Mouse (Mus musculus) MEL (cell line): ENCODE data around the gene Egfem1. TPM values are rescaled to one million over a fixed set of nuclear protein-coding genes. Genes with fewer than 3 reads are reported as not detected.

ENCODE experiments used
- DNase-seq: peaks from one replicate; pipeline ENCODE4 v3.0.0; 2011; ENCODE audit warnings: low read depth, low spot score
- H3K27ac ChIP-seq: 2 replicates; pipeline ENCODE4 v1.5.1; 2012; ENCODE audit warnings: low read depth, mild to moderate bottlenecking, control low read depth, low read length, moderate library complexity; ENCODE audit not compliant: control insufficient read depth
- H3K27me3 ChIP-seq, 2 experiments: fragments of 150-350 bp in 1 of 2; sonication (generic) in 1 of 2; 2 replicates each; pipeline ENCODE4 v1.6.1; 2012; ENCODE audit warnings: low read length in 2 of 2, mild to moderate bottlenecking in 2 of 2, improper control_type of control experiment in 1 of 2, moderate library complexity in 1 of 2; ENCODE audit not compliant: insufficient read depth in 2 of 2, control insufficient read depth in 1 of 2
- H3K36me3 ChIP-seq, 2 experiments: 2 replicates each; pipeline ENCODE4 v1.6.1; 2012 to 2014; ENCODE audit warnings: low read length in 2 of 2, improper control_type of control experiment in 1 of 2, inconsistent platforms in 1 of 2, mild to moderate bottlenecking in 1 of 2; ENCODE audit not compliant: insufficient read depth in 2 of 2, control insufficient read depth in 1 of 2
- H3K4me1 ChIP-seq, 2 experiments: fragments of 150-350 bp in 1 of 2; sonication (generic) in 1 of 2; 2 replicates each; pipeline ENCODE4 v1.6.1; 2012; ENCODE audit warnings: low read length in 2 of 2, improper control_type of control experiment in 1 of 2, mild to moderate bottlenecking in 1 of 2; ENCODE audit not compliant: insufficient read depth in 2 of 2, control insufficient read depth in 1 of 2
- H3K4me3 ChIP-seq, 2 experiments: fragments of 150-350 bp in 1 of 2; sonication (generic) in 1 of 2; 2 replicates each; pipeline ENCODE4 v1.5.1; 2012; ENCODE audit warnings: low read depth in 2 of 2, low read length in 2 of 2, mild to moderate bottlenecking in 2 of 2, moderate library complexity in 2 of 2, control low read depth in 1 of 2, improper control_type of control experiment in 1 of 2; ENCODE audit not compliant: control insufficient read depth in 1 of 2, insufficient read depth in 1 of 2
- H3K79me2 ChIP-seq: 2 replicates; pipeline ENCODE4 v1.6.1; 2012; ENCODE audit warnings: mild to moderate bottlenecking, low read length, moderate library complexity; ENCODE audit not compliant: control insufficient read depth, poor library complexity, insufficient read depth
- H3K9ac ChIP-seq: 2 replicates; pipeline ENCODE4 v1.6.1; 2012; ENCODE audit warnings: low read depth, mild to moderate bottlenecking, control low read depth, low read length, moderate library complexity; ENCODE audit not compliant: control insufficient read depth, poor library complexity, severe bottlenecking
- H3K9me3 ChIP-seq: fragments of 150-350 bp; sonication (generic); replicated peaks from 2 replicates; pipeline ENCODE4 v1.6.1; 2012; ENCODE audit warnings: mild to moderate bottlenecking, low read length, improper control_type of control experiment, moderate library complexity; ENCODE audit not compliant: insufficient read depth
- CHD1 ChIP-seq: IDR thresholded peaks from 2 replicates; pipeline ENCODE4 v1.6.1; 2012; ENCODE audit warnings: low read depth, mild to moderate bottlenecking, inconsistent platforms, low read length, improper control_type of control experiment
- CTCF ChIP-seq, 3 experiments: IDR thresholded peaks in 2 of 3; conservative IDR thresholded peaks in 1 of 3; 2 replicates each; pipeline ENCODE4 v1.5.1; 2011 to 2012; ENCODE audit warnings: low read length in 3 of 3, low read depth in 2 of 3, mild to moderate bottlenecking in 2 of 3, improper control_type of control experiment in 1 of 3, inconsistent platforms in 1 of 3, mixed read lengths in 1 of 3, moderate library complexity in 1 of 3; ENCODE audit not compliant: control insufficient read depth in 1 of 3, insufficient read depth in 1 of 3, poor library complexity in 1 of 3, severe bottlenecking in 1 of 3
- E2F4 ChIP-seq: IDR thresholded peaks from 2 replicates; pipeline ENCODE4 v1.6.1; 2011; ENCODE audit warnings: low read depth, low read length, improper control_type of control experiment, borderline replicate concordance
- GABPA ChIP-seq: IDR thresholded peaks from 2 replicates; pipeline ENCODE4 v1.6.1; 2012; ENCODE audit warnings: low read depth, mild to moderate bottlenecking, inconsistent platforms, low read length, improper control_type of control experiment, moderate library complexity
- MAZ ChIP-seq: IDR thresholded peaks from 2 replicates; pipeline ENCODE4 v1.6.1; 2012; ENCODE audit warnings: low read depth, mild to moderate bottlenecking, inconsistent platforms, low read length, improper control_type of control experiment
- MEF2A ChIP-seq: IDR thresholded peaks from 2 replicates; pipeline ENCODE4 v1.6.1; 2014; ENCODE audit warnings: low read depth, mild to moderate bottlenecking, inconsistent platforms, low read length, improper control_type of control experiment; ENCODE audit not compliant: poor library complexity, insufficient replicate concordance, severe bottlenecking; ENCODE audit errors: extremely low read depth
- MYB ChIP-seq: IDR thresholded peaks from 2 replicates; pipeline ENCODE4 v1.6.1; 2011; ENCODE audit warnings: mild to moderate bottlenecking, low read depth, low read length, improper control_type of control experiment
- POLR2AphosphoS2 ChIP-seq: IDR thresholded peaks from 2 replicates; pipeline ENCODE4 v1.6.1; 2011; ENCODE audit warnings: low read length, improper control_type of control experiment
- RAD21 ChIP-seq: IDR thresholded peaks from 2 replicates; pipeline ENCODE4 v1.6.1; 2011; ENCODE audit warnings: mild to moderate bottlenecking, low read depth, low read length, improper control_type of control experiment
- TAL1 ChIP-seq: IDR thresholded peaks from 2 replicates; pipeline ENCODE4 v1.6.1; 2012; ENCODE audit warnings: mild to moderate bottlenecking, inconsistent platforms, low read length, moderate library complexity, mixed read lengths
- TBP ChIP-seq: IDR thresholded peaks from 2 replicates; pipeline ENCODE4 v1.8.0; 2011; ENCODE audit warnings: low read depth, low read length, improper control_type of control experiment
- TCF12 ChIP-seq: IDR thresholded peaks from 2 replicates; pipeline ENCODE4 v1.6.1; 2014; ENCODE audit warnings: low read depth, mild to moderate bottlenecking, inconsistent platforms, low read length, improper control_type of control experiment, moderate library complexity
- USF2 ChIP-seq, 2 experiments: IDR thresholded peaks; 2 replicates each; pipeline ENCODE4 v1.6.1; 2011 to 2012; ENCODE audit warnings: improper control_type of control experiment in 2 of 2, low read length in 2 of 2, borderline replicate concordance in 1 of 2, inconsistent platforms in 1 of 2, low read depth in 1 of 2, mild to moderate bottlenecking in 1 of 2; ENCODE audit not compliant: insufficient read depth in 1 of 2
- ZKSCAN1 ChIP-seq: IDR thresholded peaks from 2 replicates; pipeline ENCODE4 v1.6.1; 2012; ENCODE audit warnings: low read depth, mild to moderate bottlenecking, inconsistent platforms, low read length, improper control_type of control experiment, moderate library complexity
- ZMIZ1 ChIP-seq: IDR thresholded peaks from 2 replicates; pipeline ENCODE4 v1.6.1; 2012; ENCODE audit warnings: low read depth, mild to moderate bottlenecking, inconsistent platforms, low read length, improper control_type of control experiment, moderate library complexity
- polyA plus RNA-seq, 2 experiments: library from polyadenylated mRNA; stranded (reverse) in 1 of 2; unstranded in 1 of 2; fragments of >175 nt in 1 of 2; fragments of >200 nt in 1 of 2; gene quantifications; 2 replicates each; pipeline versions ENCODE4 v1.2.1 to v1.2.4; 2012; ENCODE audit warnings: low replicate concordance in 2 of 2, low read depth in 1 of 2; ENCODE audit not compliant: insufficient read length in 2 of 2, insufficient read depth in 1 of 2, missing spikeins in 1 of 2
- total RNA-seq: library from RNA; depleted of rRNA; stranded (reverse); fragments of 300-350 nt; gene quantifications from 2 replicates; pipeline ENCODE4 v1.2.3, GENCODE M21; 2012

Gene Egfem1
- total and polyA plus RNA-seq, 3 experiments: not detected

DNA sequence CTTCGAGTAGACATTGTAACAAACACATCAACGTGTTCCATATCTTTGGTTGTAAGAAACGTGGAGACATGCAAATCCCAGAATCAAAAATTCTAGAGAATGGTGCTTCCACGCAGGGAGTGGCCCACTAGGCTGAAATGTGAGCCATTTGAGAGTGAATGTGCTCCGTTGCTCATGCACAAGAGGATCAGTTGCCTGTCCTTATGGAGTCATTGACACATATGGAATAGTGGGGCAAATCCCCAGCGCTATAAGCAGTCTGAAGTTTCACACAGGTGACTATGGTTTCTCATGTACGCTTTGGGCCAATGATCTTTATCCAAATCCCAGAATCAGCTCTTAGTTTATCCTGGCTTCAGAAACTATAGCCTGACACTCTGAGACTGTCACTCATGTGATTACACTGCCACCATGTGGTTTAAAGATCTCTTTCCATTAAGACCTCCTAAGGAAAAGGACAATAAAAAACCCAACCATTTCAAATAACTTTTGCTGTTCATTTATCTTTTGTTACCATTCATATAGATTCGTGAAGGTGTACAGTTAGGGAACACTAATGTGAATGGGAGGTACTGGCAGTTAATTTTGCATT lies 644.6 kb downstream of the Egfem1 start:
- no peak for DNase-seq
- H3K27me3 ChIP-seq: no peaks in the 10 kb centered on the region
- no peaks in the 10 kb centered on the region for H3K36me3 ChIP-seq
- no peak overlapping the region for H3K4me3 ChIP-seq
- no peak overlapping the region for H3K27ac ChIP-seq
- no peaks in the 10 kb centered on the region for H3K4me1 ChIP-seq
- TF ChIP-seq POLR2AphosphoS2 (no peak), MYB (no peak), MEF2A (no peak), CHD1 (no peak), E2F4 (no peak), CTCF (IDR thresholded peaks at IDR 0.05 in 2 of 3, conservative IDR thresholded peaks at IDR 0.05 in 1 of 3; ENCODE audit: control insufficient read depth in 1 of 3, insufficient read depth in 1 of 3, low read depth in 2 of 3, low read length in 3 of 3, poor library complexity in 1 of 3, severe bottlenecking in 1 of 3) (peak in 1 of 3 experiments; percentile 7; a peak in 1 of 6 replicates), RAD21 (peak; percentile 11), TCF12 (no peak), ZMIZ1 (no peak)
- no peak overlapping the region for H3K9ac ChIP-seq
- no peaks in the 10 kb centered on the region for H3K9me3 ChIP-seq
- H3K79me2 ChIP-seq: no peaks in the 10 kb centered on the region

DNA sequence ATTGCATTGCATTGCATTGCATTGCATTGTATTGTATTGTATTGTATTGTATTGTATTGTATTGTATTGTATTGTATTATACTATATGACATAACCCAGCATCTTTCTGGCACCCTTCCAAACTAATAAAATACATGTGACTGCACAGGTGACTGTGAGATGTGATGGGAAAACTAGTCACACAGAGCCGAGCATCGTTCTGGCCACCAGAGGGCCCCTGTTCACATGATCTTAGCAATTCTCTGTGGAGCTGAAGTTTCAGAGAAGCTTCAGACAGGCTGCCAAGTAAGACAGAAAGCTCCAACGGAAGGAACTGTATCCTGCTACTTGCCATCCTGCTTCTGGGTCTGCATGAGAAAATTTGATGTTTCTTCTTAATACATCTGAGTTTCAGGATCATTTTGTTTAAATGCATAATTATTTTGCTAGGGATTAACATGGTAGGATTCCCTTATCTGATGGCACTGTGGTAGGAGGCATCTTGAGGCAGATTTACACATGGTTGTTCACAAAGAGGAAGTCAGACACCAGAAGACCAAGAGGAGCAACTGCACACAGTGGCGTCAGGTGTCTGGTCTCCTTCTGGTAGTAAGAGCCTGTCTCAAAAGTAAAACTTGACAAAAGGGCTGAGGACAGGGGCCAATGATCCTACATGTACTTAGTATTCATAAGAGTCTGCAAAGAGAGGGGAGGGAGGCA lies 648.4 kb downstream of the Egfem1 start:
- no peaks in the 10 kb centered on the region for H3K4me1 ChIP-seq
- H3K9ac ChIP-seq: no peak overlapping the region
- peak; percentile 6 for DNase-seq
- H3K36me3 ChIP-seq: no peaks in the 10 kb centered on the region
- TF ChIP-seq TAL1: no peak
- peak in 2 of 3 experiments; percentile 22 to 33; a peak in 2 of 6 replicates for TF ChIP-seq CTCF (IDR thresholded peaks at IDR 0.05 in 2 of 3, conservative IDR thresholded peaks at IDR 0.05 in 1 of 3; ENCODE audit: control insufficient read depth in 1 of 3, insufficient read depth in 1 of 3, low read depth in 2 of 3, low read length in 3 of 3, poor library complexity in 1 of 3, severe bottlenecking in 1 of 3)
- TF ChIP-seq, all 39 proteins: peak for 1
- H3K27me3 ChIP-seq: no peaks in the 10 kb centered on the region
- no peak overlapping the region for H3K27ac ChIP-seq
- H3K9me3 ChIP-seq: no peaks in the 10 kb centered on the region
- no peak overlapping the region for H3K4me3 ChIP-seq
- H3K79me2 ChIP-seq: no peaks in the 10 kb centered on the region

DNA sequence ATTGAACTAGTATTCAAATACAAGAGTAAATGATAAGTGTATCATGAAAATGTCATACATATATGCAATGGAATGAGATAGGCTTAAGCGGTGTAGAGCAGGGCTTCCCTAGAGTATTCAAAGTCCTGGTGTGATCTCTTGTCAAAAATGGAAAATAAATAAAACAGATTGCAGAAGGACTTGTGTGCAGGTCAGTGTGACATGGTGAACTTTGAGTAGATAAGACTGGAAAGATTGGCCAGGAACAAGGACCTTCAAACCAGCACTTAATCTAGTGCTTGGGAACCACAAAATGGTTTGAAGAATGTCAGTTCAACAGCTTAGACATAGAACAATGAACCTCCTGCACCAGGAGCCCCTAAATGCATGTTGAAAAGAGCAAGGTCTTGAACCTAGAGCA lies 649.7 kb downstream of the Egfem1 start:
- H3K4me1 ChIP-seq: no peaks in the 10 kb centered on the region
- no peaks in the 10 kb centered on the region for H3K36me3 ChIP-seq
- H3K4me3 ChIP-seq: no peak overlapping the region
- no peak overlapping the region for H3K27ac ChIP-seq
- no peaks in the 10 kb centered on the region for H3K79me2 ChIP-seq
- no peak overlapping the region for H3K9ac ChIP-seq
- H3K9me3 ChIP-seq: no peaks in the 10 kb centered on the region
- no peak for DNase-seq
- TF ChIP-seq ZKSCAN1 (no peak), CTCF (IDR thresholded peaks at IDR 0.05 in 2 of 3, conservative IDR thresholded peaks at IDR 0.05 in 1 of 3; ENCODE audit: control insufficient read depth in 1 of 3, insufficient read depth in 1 of 3, low read depth in 2 of 3, low read length in 3 of 3, poor library complexity in 1 of 3, severe bottlenecking in 1 of 3) (no peak), GABPA (no peak), TBP (no peak), MAZ (no peak), USF2 (IDR thresholded peaks at IDR 0.05; ENCODE audit: borderline replicate concordance in 1 of 2, insufficient read depth in 1 of 2, low read depth in 1 of 2, low read length in 2 of 2) (no peak)
- no peaks in the 10 kb centered on the region for H3K27me3 ChIP-seq
